Mouse (Mus musculus) frontal cortex, postnatal 14 days (tissue): ENCODE data around the gene Eef1a2.
A peak's percentile ranks its signal among the peaks of the same experiment; 100 is the strongest.
"Not testable (repeated sequence)": the region's sequence is repeated elsewhere in the genome, so short reads cannot be mapped to it uniquely, and the experiment has no call there.

Experiments used
- DNase-seq, 2 experiments: peaks; one replicate each; pipeline ENCODE4 v3.0.0; 2022; ENCODE audit warnings: low spot score in 2 of 2

The Eef1a2 gene

GRCm38 (mm10) chr2:181156248-181157121, at the start of gene Eef1a2:
Gene Eef1a2 (minus strand): TSS chr2:181157014.
- DNase-seq, result peak; percentile 76 to 79

DNA sequence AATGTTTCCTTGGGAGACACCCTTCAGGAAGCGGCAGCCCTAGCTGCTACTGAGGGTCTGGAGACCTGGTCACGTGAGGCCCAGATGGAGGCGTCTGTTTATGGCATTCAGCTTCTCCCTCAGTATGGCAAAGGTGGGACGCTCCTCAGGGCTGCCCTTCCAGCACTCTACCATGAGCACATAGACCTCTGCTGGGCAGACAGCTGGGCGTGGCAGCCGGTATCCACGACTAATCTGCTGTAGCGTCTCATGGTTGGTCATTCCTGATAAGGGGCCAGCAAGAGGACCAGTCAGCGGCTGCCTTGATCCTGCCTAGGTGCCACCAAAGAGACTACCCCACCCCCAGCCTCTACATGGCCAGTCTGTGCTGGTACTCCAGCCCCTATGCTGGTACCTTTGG, 49.3 kb upstream of the Eef1a2 start:
- no peak for DNase-seq

GRCm38 (mm10) chr2:181205678-181206077, 48.9 kb upstream of the Eef1a2 start:
- no peak for DNase-seq

DNA sequence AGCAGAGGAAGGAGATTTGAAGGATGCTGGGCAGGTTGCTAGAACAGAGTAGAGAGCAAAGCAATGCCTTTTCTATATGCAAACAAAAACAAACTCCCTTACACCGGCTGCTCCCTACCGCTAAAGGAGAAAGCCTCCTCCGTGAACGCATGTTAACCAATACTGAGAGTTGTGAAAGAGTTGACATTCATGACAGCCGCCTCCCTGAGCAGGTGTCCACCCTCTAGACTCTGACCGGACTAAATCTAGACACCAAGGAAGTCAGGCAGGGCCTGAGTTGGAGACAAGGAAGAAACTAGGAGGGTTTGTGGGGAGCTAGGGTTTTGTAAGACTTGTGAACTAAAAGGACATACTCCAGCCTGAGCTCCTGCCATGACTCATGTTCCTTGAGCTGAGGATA, 46.1 kb upstream of the Eef1a2 start:
- no peak for DNase-seq

DNA sequence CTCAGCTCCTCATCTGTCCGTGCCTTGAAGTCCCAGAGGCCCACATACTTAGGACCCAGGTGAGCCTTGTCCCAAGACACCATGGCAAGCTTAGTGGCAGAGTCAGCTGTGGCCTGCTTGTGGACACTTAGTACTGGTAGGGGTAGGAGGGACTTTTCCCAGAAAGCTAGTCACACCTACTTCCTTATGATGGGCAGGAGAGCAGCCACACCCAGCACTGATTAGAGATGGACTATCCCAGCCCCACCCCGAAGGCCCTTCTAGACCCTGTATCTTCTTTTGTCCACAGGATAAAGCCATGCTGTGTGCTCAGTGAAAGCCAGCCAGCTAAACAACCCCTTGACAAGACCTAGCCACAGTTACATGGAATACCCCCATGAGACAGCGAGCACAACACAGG, 45.6 kb upstream of the Eef1a2 start, which contains the start of gene Ptk6:
TSS of gene Ptk6 (minus strand) at position 368 of the 400 bp plus-strand sequence.
- DNase-seq, result no peak

DNA sequence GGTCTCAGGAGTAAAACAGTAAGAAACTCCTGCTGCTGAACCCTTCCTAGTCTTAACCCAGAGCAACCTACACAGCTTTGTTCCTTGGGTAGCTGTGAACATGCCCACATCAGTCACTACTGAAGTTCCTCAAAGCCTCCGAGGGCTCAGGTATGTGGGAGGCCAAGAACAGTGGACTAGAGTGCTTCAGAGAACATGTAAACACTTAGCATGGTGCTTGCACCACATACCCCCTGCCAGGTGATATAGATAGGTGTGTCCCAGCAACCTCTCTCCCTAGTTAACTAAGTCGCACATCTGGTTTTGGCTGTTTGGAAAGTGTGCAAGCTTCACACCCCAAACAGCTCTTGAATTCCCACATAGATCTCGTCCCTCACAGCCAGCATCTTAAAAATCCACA, 44.8 kb upstream of the Eef1a2 start:
- no peak for DNase-seq

DNA sequence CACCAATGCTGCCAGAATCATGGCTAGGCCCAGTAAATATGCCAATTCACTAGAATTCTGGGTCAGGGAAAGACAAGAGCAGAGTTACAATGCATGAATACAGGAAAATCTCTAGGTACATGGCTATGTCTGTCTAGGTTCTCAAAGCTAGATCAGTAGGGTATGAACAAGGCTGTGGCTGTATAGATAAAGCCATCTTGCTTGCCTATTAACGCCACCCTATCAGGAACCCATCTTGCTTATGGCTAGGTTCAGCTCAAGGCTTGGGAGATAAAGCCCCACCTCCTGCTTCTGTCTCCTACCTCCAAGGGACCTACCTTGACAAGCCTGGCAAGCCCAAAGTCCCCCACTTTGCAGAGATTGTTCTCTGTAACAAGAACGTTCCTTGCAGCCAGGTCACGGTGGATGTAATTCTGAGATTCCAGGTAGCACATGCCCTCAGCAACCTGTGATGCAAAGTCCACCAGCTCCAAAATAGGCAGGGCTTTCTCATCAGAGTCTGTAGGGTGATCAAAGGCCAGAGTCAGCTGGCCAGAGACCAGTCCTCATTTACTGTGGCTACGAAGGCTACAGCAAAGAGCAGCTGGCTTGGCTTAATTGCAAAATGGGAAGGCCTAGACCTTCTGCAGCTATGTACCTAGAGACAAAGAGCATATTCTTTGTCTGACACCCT, 40.0 kb upstream of the Eef1a2 start:
- no peak for DNase-seq

DNA sequence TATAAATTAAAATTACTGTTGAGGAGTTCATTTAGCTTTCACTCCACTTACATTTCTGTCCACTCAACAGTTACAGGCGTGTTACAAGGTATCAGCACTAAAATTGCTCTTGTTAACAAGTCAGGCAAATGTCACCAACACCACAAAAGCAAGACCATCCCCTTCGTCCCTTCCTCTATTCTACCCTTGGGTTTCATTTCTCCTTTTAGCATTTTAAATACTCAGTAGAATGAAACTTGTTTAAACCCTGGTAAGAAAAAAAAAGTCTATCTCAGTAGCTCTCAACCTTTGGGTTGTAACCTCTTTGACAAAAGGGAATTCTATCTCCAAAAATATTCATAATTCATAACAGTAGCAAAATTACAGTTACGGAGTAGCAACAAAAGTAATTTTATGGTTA, 36.2 kb upstream of the Eef1a2 start:
- no peak for DNase-seq

DNA sequence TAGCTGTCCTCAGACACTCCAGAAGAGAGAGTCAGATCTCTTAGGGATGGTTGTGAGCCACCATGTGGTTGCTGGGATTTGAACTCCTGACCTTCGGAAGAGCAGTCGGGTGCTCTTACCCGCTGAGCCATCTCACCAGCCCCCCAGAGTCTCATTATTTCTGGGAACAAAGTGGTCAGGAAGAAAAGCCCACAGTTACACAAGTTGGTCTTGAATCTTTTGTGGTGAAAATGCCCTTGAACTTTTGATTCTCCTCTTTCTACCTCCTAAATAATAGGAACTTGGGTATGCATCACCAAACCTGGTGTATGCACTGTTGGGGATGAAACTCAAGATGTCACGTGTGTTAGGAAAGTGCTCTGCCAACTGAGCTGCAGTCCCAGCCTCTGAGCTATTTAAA, 35.1 kb upstream of the Eef1a2 start:
- no peak for DNase-seq

DNA sequence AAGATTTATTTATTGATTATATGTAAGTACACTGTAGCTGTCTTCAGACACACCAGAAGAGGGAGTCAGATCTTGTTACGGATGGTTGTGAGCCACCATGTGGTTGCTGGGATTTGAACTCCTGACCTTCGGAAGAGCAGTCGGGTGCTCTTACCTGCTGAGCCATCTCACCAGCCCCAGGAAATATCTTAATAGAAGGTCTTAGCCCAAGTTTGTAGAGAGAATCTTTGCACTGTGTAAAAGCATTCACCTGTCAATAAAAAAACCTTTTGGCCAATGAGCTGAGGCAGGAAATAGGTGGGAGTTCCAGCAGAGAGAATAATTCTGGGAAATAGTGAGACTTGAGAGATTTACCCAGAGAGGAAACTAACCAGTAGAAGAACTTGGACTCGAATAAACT, 34.6 kb upstream of the Eef1a2 start:
- not testable (repeated sequence) for DNase-seq

DNA sequence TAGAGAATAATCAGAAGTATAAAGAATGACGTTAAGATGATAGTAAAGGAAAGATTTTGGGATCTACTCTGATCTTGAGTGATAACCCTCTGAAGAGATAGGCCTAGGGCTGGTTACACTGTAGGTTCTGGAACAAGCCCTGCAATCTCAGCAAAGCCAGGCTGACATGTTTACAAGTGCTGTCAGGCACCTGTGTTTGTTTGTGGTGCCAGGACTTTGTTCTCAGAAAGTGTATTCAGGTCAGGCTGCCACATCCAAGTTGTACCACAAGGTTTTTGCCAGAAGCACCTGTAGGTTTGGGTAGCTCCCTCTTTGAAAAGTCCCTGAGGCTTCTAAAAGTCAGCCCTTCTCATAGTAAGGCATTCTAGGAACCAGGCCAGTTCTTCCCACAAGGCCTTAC, 32.5 kb upstream of the Eef1a2 start:
- no peak for DNase-seq

DNA sequence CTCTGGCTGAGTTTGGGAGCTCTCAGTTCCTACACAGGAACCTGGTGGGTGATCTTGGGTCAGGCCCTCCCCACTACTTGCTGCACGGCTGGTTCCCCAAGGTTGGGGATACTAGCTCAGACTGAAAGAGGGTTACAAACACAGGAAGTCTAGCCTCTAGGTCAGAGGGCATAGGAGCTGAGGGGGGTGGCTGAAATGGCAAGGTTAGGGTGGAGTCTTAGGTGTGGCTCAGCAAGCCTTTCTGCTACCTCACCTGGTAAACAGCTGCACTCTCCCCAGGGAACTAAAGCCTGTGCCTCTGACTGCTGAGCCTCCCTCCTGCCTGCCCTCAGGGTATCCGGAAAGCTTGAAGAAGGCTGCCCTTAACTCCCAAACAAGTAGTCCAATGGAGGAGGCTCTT, 31.9 kb upstream of the Eef1a2 start:
- no peak for DNase-seq

DNA sequence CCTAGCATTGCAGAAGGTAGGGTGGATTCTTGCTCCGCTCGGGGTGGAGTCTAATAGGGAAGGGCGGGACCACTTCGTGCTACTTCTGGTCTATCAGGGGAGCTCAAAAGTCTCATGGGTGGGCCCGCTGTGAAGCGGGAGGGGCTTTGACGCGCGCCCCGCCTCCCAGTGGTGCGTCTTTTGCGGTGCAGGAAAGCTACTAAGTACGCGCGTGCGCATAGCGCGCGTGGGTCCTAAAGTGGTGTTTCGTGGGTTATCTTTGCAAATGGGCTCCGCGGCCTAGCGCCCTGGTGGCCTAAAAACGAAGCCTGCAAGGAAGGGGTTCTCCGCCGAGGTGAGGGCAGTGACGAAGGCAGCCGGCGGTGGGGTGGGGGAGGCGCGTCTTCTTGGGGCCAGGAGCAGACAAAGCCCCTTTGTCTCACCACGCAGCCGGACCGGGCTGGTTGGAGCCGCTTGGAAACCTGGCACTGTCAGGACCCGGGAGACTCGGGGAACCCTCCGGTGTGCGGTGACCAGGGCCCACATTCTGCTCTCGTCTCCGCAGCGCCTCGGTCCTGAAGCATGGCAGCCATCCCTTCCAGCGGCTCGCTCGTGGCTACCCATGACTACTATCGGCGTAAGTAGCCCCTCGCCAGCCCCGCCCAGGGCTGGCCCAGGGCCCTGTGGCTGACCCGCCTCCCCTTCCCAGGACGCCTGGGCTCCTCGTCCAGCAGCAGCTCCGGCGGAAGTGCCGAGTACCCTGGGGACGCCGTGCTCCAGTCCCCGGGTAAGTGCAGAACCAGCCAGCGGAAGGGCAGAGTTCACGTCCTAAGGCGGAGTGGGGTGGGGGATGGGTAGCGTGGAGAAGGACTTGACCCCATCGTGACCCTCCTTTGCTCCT, 30.5 kb upstream of the Eef1a2 start, which contains the start of gene Ppdpf:
TSS of gene Ppdpf (plus strand) at position 127 of the 880 bp plus-strand sequence.
- peak; percentile 90 to 91 for DNase-seq

DNA sequence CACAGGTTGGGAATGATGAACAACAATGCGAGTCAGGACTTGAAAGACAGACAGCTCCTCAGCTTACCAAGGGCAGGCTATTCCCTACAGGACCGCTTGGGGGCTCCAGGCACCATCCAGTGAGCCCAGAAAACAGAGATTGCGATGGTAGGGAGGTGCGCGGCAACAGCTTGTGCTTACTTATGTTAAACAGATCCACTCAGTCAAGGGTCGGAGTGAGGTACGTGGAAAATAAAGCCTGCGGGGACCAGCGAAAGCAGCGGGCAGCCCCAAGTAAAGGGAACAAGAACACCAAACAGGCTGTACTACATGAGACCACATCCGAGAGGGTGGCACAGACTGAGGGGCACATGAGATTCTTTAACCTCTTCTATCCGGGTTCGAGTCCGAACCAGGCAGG, 29.8 kb upstream of the Eef1a2 start:
- DNase-seq, result peak; percentile 78 to 84

DNA sequence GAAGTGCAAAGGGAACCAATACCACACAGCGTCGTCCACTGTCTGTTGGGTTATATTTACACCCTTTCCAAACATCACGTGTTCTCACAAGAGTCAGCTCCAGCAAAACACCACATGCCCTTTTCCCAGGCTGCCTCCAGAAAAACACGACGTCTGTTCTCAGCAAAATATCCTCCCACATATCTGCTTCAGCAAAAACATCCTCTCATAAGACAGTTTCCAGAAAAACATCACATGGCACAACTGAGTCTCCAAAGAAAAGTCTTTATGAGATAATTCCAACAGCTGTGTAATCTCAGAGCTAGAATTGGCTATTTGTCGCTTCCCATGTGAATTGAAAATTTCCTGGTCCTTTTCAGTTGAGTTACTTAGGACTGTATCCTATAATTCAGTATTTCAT, 24.1 kb upstream of the Eef1a2 start:
- no peak for DNase-seq

DNA sequence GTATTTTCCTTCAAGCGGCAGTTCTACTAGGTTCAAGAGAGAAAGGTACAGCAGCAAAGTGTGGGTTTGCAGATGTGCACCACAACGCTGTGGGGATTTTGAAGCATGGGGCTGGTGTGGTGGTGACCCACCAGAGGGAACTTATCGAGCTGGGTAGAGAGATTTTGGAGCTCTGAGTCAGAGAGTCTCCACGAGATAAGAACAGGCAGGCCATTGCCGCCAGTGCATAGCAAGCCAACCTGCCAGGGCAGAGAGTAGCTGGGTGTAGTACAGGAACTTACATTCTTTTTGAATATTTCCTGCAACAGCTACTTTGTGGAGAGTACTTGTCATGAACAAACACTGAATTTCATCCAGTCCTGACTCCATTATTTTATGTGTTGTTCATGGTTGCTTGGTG, 21.7 kb upstream of the Eef1a2 start:
- no peak for DNase-seq

DNA sequence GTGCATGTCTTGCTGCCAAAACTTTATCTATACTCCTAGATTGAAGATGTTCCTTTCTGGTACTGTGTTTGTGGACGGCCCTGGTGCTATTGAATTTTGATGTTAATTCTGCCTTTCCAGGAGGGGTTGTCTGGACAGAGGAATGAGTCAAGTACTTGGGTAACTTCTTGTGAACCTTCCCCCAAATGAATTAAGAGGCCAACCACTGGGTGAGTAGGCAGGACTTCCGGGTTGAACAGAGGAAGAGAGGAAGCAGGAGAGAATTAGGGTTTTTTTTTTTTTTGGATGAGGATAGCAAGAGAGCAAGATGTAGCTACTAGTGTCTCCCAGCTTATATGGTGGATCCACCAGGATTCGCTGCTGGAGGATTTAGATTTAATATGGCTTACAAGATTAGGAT, 21.2 kb upstream of the Eef1a2 start:
- no peak for DNase-seq

DNA sequence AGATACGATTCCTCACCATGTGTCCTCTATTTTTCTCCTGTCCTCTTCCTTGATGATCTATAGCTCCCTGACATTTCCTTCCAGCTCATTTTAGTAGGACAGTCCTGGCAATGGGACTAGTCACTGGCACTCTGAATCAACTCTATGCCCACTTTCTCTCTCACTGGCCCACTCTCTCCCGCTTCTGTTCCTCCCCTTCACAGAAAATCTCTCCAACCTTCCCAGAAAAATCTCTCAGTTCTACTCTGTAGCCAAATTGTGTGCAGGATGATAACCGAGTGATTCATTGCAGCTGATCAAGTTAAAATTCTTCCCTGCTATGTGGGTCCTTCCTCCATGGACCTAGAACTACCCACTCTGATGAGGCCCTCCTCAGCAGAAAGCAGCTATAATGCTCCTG, 17.8 kb upstream of the Eef1a2 start:
- DNase-seq, result no peak

DNA sequence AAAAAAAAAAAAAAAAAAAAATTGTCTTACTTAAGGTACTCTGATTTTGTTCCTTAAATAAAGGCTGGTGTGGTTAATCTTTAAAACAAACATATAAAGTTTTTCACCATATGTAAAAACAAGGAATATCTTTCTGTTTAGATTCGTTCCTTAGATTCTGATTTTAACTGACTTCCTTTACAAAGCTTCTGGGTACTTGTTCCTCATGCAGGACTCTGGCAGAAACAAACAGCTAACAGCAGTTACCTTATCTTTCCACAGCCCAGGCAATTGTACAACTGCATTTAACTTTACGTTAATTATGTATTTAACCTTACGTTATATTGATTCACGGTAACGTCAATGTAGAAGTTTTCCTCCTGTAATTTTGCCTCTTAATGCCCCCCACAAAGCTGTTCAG, 9.7 kb upstream of the Eef1a2 start:
- no peak for DNase-seq

GRCm38 (mm10) chr2:181160821-181161220, 4.0 kb upstream of the Eef1a2 start:
- DNase-seq, result no peak

GRCm38 (mm10) chr2:181159771-181160170, 3.0 kb upstream of the Eef1a2 start:
- DNase-seq, result peak; percentile 65 to 74

GRCm38 (mm10) chr2:181159091-181159514, 2.3 kb upstream of the Eef1a2 start:
- peak; percentile 72 to 80 for DNase-seq
